Mouse (Mus musculus) gastrocnemius, adult 18-20 months (tissue): Measurements from ENCODE around the gene Edn1. TPM values are rescaled to one million over a fixed set of nuclear protein-coding genes. Genes with fewer than 3 reads are reported as not detected.

Source experiments
- DNase-seq: peaks from one replicate; pipeline ENCODE4 v3.0.0; 2021; ENCODE audit warnings: low spot score
- long read RNA-seq, 2 experiments: library from polyadenylated mRNA; stranded (forward); transcript quantifications; one replicate each; pipeline ENCODE4 v2.0.0; 2021
- total RNA-seq, 2 experiments: library from RNA; stranded (reverse); gene quantifications; 2 replicates each; pipeline ENCODE4 v1.2.3; 2021

Gene Edn1
- total RNA-seq: 1 to 10 TPM; 1.4 to 1.8 TPM
- long read RNA-seq, experiment 1, partial matches to known transcripts: 1 of 1 reads
- long read RNA-seq, experiment 1, other reads (novel, unspliced or antisense): 0 of 1 reads
- long read RNA-seq, experiment 2: 0 reads

DNA sequence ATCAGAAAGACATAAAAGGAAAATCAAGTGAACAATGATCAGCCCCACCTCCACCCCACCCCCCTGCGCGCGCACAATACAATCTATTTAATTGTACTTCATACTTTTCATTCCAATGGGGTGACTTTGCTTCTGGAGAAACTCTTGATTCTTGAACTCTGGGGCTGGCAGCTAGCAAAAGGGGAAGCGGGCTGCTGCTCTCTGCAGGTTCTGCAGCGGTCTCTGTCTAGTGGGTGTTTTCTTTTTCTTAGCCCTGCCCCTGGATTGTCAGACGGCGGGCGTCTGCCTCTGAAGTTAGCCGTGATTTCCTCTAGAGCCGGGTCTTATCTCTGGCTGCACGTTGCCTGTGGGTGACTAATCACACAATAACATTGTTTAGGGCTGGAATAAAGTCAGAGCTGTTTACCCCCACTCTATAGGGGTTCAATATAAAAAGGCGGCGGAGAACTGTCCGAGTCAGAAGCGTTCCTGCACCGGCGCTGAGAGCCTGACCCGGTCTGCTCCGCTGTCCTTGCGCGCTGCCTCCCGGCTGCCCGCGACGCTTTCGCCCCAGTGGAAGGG lies at the start of gene Edn1:
Gene Edn1, plus strand, starts transcription at position 316 of the 561 bp plus-strand sequence.
- DNase-seq: peak; percentile 44

DNA sequence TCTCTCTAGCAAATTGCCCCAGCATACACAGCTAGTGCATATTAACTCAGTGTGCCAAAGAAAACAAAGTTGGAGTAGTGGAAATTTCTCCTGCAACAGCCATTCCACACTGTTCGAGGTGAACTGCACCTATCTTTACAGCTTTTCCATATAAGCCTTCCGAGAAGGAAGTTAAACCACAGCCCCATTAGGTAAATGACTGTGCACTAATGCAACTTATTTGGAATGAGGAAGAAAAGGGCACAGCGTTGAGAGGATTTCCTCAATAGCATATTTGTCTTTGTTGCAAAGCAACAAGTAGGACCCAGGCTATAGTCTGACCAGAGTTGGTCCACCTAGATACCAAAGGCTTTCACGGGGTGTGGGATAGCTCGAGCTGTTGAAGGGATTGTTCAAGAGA lies 47.5 kb upstream of the Edn1 start:
- DNase-seq: no peak

- no peak for DNase-seq
Observed at GRCm38 (mm10) chr13:42255105-42255504, 46.2 kb upstream of the Edn1 start.

DNA sequence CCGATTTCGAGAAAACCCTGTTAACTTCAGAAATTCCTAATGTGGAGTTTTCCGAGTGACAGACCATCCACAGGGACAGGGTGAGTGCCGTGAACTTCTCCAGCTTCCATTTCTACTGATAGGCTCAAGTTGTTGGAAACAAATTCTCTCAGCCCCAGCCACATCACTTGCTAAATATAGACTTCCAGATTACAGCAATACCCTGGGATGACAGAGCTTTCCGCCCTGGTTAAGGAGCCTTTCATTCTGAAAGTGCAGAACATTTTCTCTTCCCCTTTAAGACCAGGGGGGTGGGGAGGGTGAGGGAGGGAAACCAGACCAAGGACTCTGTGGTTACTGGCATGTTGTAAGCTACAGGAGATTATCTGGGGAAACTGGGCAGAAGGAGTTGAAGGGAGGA lies 42.9 kb upstream of the Edn1 start:
- peak; percentile 25 for DNase-seq

DNA sequence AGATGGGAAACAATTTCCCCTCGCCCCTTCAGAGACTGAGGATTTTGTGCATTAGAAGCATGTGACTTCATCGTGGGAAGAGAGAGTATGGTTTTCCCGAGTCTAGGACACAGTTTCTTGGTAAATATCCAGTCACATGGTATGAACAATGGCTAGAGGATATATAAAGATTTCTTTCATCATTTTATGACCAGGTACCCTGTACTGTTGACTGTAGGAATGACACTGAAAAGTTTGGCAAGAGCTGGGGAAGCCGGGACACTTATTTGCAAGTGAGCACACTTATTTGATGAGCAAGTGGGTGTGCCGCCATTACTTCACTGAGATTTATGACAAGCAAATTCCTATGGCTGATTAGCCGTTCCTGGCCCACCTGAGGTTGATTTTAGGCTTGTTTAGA lies 40.6 kb upstream of the Edn1 start:
- no peak for DNase-seq

GRCm38 (mm10) chr13:42270051-42270450 lies 31.2 kb upstream of the Edn1 start:
- DNase-seq: no peak

DNA sequence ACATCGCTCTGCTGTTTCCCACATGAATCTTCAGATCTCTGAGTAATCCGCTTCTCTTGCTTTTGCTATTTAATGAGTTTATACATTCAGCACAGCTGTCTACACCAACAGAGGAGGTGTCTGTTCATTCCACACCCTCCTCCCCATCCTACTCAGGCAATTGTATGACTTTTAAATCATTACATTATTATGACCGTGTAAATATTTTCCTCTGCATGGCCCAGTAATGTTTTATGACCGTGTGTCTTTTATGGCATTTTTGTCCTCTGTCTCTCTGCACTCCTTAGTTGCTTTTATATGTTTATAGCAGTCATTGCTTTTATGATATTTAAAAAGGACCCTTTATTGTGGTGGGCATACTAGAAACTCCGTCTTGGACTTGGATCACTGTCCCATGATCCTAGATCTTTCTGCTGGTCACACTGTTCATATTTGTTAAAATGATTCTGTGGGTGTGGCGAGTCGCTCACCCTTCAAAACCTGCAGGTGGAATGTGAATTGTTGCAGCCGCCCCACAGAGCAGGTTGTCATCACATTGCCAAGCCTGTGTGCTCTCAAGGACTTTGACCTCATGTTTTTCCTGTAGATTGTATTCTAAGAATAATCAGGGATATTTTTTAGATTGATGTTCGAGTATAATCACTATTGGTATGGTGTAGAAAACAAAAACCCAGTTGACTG lies 24.4 kb upstream of the Edn1 start:
- DNase-seq: no peak

GRCm38 (mm10) chr13:42277751-42278150 lies 23.5 kb upstream of the Edn1 start:
- DNase-seq: no peak

DNA sequence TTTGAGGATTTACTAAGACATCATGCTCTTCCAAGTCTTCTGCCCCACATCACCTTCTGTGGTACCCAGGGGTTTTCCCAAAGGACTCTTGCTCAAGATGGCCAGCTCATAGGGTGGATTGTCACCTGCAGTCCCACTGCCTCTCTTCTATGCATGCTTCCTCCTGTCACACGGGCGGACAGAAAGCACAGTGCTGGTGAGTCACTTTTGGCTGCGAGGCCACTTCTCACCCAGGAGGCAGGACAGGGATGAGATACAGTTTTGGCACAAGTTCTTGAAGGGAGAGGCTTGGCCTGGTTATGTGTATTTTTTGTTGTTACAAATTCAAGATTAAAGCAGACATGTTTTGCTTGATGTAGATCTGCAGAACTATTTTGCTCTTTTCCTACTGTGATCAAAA lies 15.4 kb upstream of the Edn1 start:
- DNase-seq: peak; percentile 45

DNA sequence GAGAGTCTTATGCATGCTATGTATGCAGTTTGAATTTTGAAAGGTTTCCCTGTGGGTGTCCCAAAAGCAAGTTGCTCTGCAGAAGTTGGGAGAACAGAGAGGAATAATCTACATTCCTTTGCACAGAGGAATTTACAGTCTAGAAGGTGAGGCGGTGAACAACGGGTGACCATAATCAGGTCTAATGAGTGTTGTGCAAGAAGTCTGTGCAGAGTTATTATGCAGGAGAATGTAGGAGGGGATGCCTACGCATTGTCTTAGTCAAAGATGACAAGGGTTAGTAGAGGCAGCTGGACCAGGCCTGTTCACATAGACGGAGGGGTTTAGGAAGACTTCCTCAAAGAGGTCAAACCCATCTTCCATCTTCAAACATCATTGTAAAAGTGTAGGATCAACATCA lies 14.5 kb upstream of the Edn1 start:
- no peak for DNase-seq

GRCm38 (mm10) chr13:42292593-42292992 lies 8.7 kb upstream of the Edn1 start:
- no peak for DNase-seq

- DNase-seq: no peak
Observed at GRCm38 (mm10) chr13:42298302-42298701, 3.0 kb upstream of the Edn1 start.

- DNase-seq: no peak
Observed at GRCm38 (mm10) chr13:42298766-42299165, 2.5 kb upstream of the Edn1 start.

GRCm38 (mm10) chr13:42300567-42300966 lies 709 bp upstream of the Edn1 start:
- peak; percentile 82 for DNase-seq

GRCm38 (mm10) chr13:42301961-42302861 lies 935 bp downstream of the Edn1 start:
- DNase-seq: no peak

GRCm38 (mm10) chr13:42303180-42303929 lies 2.1 kb downstream of the Edn1 start:
- DNase-seq: no peak

DNA sequence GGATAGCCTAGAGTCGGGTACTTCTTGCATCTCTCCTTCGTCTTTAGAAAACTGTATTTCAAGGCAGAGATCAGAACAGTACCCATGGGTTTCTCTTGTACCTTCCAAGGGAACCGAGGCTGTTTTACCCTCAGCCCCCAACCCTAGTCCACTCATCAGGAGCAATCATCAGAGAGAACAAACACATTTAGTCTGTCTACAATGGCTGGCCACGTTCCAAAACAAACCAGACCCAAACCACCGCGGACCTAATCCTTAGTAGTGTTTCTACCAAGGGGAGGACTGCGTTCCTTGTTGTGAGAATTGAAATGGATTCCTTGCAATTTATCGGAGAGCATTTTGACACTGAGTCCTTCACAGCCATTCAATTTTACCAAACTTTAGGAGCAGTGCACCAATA lies 2.9 kb downstream of the Edn1 start:
- DNase-seq: no peak

DNA sequence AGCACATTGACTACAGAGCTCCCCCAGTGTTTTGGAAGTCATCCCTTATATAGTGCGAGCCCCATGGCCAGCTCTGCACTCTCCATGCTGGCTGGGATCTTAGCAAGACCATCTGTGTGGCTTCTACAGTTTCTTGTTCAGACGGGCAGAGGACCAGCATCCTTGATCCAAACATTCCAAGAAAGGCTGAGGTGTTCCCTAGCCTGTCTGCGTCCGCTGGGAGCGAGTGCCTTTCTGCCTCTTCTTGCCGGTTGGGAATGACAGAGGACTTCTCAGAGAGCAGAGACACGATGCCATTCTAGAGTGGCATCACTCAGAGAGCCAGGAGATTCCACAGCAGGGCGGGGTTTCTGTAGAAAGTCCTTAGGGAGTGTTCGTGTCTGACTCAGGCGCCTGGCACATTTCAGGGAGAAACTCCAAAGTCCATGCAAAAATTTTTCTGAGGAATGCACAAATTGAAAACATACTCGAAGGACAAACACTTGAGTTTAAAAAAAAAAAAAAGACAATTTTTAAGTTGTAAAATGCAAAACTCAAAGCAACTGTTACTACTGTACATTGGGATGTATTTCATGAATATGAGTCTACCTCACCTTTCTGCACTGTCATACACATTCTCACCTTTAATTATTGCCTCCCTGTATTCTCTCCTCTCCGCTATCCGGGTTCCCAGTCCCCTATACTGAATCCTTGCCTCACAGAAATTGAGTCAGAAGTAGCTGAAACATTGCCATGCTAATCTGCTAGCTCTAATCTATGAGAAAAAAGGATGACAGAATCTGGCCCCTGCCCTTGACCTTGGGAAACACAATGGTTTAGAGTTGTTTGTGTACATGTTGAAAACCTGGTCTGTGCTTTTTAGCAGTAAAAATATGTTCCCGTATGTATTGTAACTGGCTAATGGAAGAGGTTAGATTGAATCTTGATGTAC lies 5.9 kb downstream of the Edn1 start:
- DNase-seq: no peak

DNA sequence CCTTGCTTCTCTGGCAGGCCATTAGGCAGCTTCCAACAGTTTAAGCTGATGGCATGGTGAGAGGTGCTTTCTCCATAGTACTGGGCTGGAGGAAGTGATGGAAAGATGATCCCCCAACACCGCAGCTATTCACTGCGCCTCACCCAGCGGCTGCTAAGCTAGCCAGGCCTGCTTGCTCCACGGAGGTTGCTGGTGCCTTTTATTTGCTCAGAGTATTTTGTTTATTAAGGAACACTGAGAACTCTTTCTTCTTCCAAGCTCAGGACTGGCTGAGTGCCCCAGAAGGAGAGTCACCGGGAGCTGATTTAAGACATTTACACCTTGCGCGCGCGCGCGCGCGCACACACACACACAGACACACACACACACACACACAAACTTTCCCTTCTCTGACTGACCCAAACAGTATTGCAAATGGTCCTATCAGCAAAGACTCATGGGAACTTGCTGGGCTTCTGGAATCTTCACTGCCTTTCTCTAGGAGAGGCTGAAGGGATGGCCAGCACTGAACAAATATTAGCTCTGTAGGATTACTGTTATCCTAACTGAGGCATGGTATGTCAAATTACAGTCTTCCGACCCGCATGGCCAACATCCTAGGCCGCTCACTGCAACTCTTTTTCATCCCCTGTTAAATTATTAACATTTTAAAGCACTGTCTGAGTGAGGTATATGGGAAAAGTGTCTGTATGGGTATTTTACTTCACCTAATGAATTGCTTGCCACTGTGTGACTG lies 7.3 kb downstream of the Edn1 start:
- DNase-seq: peak; percentile 35

DNA sequence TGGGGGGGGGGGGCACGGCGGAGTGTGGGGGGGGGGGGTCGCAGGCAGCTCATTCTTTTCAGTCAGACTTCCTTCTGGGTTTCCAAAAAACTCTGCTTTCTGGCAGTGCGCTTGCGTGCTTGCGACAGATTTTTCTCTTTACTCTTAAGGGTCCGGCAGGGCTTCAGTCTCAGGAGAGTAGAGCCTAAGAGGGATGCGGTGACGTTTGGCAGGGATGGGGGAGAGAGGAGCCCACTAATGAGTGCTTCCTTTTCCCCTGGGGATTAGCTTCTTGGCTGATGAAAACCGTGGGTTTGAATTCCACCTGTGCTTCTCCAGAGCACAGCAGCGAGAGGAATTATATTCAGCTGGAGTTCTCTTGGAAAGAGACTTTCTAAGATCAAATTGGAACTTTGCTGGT lies 8.5 kb downstream of the Edn1 start:
- no peak for DNase-seq
